Mouse (Mus musculus) stomach, postnatal 0 days (tissue): ENCODE results near the gene Tmc6. TPM values are rescaled to one million over a fixed set of nuclear protein-coding genes. Genes with fewer than 3 reads are reported as not detected.
A peak's percentile ranks its signal among the peaks of the same experiment; 100 is the strongest.

Experiments used
- ATAC-seq: fragments of 200-750 bp; cut with Nextera tagmentation; 2 replicates; pipeline ENCODE4 v1.8.0; 2017; ENCODE audit not compliant: low FRiP score, low TSS enrichment
- DNase-seq: peaks from one replicate; pipeline ENCODE4 v3.0.0-alpha.2; 2016; ENCODE audit warnings: low spot score
- H3K27ac ChIP-seq: fragments of 300-500 bp; sonication (generic); replicated peaks from 2 replicates; pipeline ENCODE4 v1.5.1; 2014; ENCODE audit warnings: mild to moderate bottlenecking, control low read depth
- H3K27me3 ChIP-seq: fragments of 300-500 bp; sonication (generic); 2 replicates; pipeline ENCODE4 v1.6.1; 2014; ENCODE audit warnings: low read length; ENCODE audit not compliant: control insufficient read depth, insufficient read depth
- H3K36me3 ChIP-seq: fragments of 300-500 bp; sonication (generic); 2 replicates; pipeline ENCODE4 v1.6.1; 2014; ENCODE audit warnings: low read length, mixed read lengths; ENCODE audit not compliant: control insufficient read depth, insufficient read depth
- H3K4me1 ChIP-seq: fragments of 300-500 bp; sonication (generic); replicated peaks from 2 replicates; pipeline ENCODE4 v1.6.1; 2014; ENCODE audit warnings: antibody characterized with exemption; ENCODE audit not compliant: control insufficient read depth, insufficient read depth
- H3K4me2 ChIP-seq: fragments of 300-500 bp; sonication (generic); replicated peaks from 2 replicates; pipeline ENCODE4 v1.6.1; 2014; ENCODE audit warnings: low read depth, mild to moderate bottlenecking, control low read depth, moderate library complexity
- H3K4me3 ChIP-seq: fragments of 300-500 bp; sonication (generic); 2 replicates; pipeline ENCODE4 v1.5.1; 2014; ENCODE audit warnings: low read depth, low read length, control low read depth
- H3K9ac ChIP-seq: fragments of 300-500 bp; sonication (generic); 2 replicates; pipeline ENCODE4 v1.6.1; 2014; ENCODE audit warnings: mild to moderate bottlenecking, low read length, control low read depth, mixed read lengths
- H3K9me3 ChIP-seq: fragments of 300-500 bp; sonication (generic); 2 replicates; pipeline ENCODE4 v1.6.1; 2016; ENCODE audit warnings: low read length; ENCODE audit not compliant: control insufficient read depth
- CTCF ChIP-seq: IDR thresholded peaks from 2 replicates; pipeline ENCODE4 v1.5.1; 2016; ENCODE audit warnings: antibody characterized with exemption, low read depth, mild to moderate bottlenecking, moderate library complexity
- EP300 ChIP-seq: optimal IDR thresholded peaks from 2 replicates; pipeline ENCODE3; 2016; ENCODE audit warnings: antibody characterized with exemption
- WGBS: fragments of 180-500 bp; shearing (Covaris S2); extraction: QIAGEN DNeasy Blood & Tissue Kit; methylation state at CpG from one replicate; pipeline ENCODE4 v1.1.7; 2014; 5-methylcytosine and 5-hydroxymethylcytosine counted together
- polyA plus RNA-seq: library from polyadenylated mRNA; unstranded; fragments of >200 nt; fragmentation: Nextera tagmentation; extraction: Ambion mirVana; gene quantifications from 2 replicates; pipeline ENCODE4 v1.2.1, GENCODE M21; 2015

Gene Tmc6
- polyA plus RNA-seq, 1 experiment from 2014 or later = 21.0 TPM

DNA sequence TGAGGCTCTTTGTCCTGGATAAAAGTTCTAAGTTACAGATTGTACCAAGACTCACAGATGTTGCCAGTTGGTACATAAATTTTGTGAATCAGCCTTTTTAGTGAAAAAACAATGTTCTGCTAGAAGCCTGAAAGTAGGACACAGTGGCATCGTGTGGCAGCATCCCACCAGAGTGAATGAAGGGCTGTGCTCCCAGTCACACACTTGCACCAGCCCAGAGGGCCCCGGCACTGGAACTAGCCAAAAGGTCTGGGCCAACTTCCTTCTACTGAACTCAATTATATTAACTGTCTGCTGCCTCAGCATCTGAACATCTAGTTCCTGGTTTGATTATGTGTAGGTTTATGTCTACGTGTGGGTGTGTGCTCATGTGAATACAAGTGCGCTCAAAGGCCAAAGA lies 55.0 kb downstream of the Tmc6 start:
- Histone ChIP-seq H3K27me3 (no peaks in the 10 kb centered on the region), H3K27ac (no peak overlapping the region), H3K4me3 (no peak overlapping the region), H3K4me2 (no peak overlapping the region), H3K9me3 (no peaks in the 10 kb centered on the region), H3K9ac (no peak overlapping the region), H3K36me3 (peaks cover 2% of the 10 kb centered on the region; the same call in 1 of the 2 replicates), H3K4me1 (0 out of 2 replicates have a peak, but pooled peaks cover 3% of the 10 kb centered on the region)
- no peak for TF ChIP-seq EP300
- no peak for TF ChIP-seq CTCF
- DNase-seq (no peak), ATAC-seq (0 out of 2 replicates have a peak, but pooled peaks have one; percentile 22)
- 81% methylated on average over 4 of the region's 4 CpGs for WGBS

DNA sequence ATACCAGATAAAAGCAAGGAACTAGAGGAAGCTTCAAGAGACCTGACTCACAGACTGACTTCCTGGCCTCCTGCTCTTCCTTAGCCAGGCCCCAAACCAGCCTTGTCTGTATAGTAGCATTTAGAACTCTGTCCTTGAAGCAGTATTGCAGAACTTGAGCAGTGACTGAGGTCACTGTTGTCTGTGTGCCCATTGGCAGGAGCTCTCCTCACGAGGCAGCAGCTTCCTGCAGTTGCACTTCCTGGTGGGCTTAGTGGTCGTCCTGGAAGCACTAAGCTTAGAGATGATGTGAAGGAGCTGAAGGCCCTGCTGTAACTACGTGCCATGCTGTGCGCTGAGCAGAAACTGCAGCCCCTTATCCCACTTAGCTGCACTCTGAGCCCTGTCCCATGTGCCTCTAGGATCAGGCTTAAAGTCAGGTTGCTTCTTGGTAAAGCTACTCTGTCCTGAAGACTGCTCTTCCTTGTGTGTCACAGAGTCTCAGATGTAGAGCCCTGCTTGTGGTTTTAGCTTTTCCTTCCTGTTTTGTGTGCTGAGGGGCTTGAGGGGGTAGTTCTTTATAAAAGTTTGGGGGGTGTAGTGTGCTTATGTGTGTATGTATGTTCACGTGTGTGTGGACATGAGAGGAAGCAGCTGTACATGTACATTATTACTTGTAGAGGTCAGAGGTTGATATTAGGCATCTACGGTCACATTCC lies 57.2 kb downstream of the Tmc6 start:
- Histone ChIP-seq H3K9me3 (no peaks in the 10 kb centered on the region), H3K4me3 (no peak overlapping the region), H3K27me3 (no peaks in the 10 kb centered on the region), H3K9ac (no peak overlapping the region), H3K36me3 (peaks cover 13% of the 10 kb centered on the region), H3K27ac (no peak overlapping the region), H3K4me1 (no peaks in the 10 kb centered on the region), H3K4me2 (no peak overlapping the region)
- DNase-seq (no peak), ATAC-seq (no peak)
- WGBS = 82% methylated on average over 6 of the region's 6 CpGs
- no peak for TF ChIP-seq CTCF
- no peak for TF ChIP-seq EP300

DNA sequence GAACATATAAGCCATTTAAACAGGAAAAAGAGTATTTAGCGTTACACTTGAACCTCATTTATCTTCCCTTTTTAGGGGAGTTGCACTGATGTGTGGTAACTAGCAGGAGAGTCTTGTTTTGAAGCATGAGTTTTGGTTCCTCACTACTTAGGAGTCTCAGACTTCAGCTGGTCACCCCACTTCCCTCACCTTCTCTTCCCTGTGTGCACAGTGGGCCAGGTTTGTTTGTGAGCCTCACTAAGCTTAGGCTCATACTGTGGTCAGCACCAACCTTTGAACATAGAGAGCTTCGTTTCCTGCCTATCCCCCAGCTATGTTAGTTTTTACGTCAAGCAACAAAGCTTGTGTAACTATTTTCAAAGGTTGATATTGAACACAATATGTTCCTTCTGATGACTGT lies 63.2 kb downstream of the Tmc6 start:
- H3K4me2 ChIP-seq = no peak overlapping the region
- no peaks in the 10 kb centered on the region for H3K4me1 ChIP-seq
- 77% methylated on average over 3 of the region's 3 CpGs for WGBS
- TF ChIP-seq CTCF = no peak
- TF ChIP-seq EP300 = no peak
- H3K9me3 ChIP-seq = no peaks in the 10 kb centered on the region
- H3K36me3 ChIP-seq = peaks cover 21% of the 10 kb centered on the region
- DNase-seq (no peak), ATAC-seq (no peak)
- no peak overlapping the region for H3K27ac ChIP-seq
- H3K27me3 ChIP-seq = no peaks in the 10 kb centered on the region
- no peak overlapping the region for H3K4me3 ChIP-seq
- H3K9ac ChIP-seq = no peak overlapping the region

Other genes starting within 250 kb of the Tmc6 start
- gene Tnrc6c, start 127.9 kb downstream of the Tmc6 start, polyA plus RNA-seq = 6.0 and 6.1 TPM in 2 replicates
- 8.9 and 10.0 TPM in 2 replicates for gene Tmc8, start 122 bp downstream of the Tmc6 start, polyA plus RNA-seq
- gene 6030468B19Rik, start 15.5 kb upstream of the Tmc6 start, polyA plus RNA-seq = 0.12 TPM in 1 of 2 replicates, not detected in the other
- gene Gm20708, start 27.5 kb upstream of the Tmc6 start, polyA plus RNA-seq = 0.18 and 0.24 TPM in 2 replicates
- gene Syngr2, start 27.5 kb upstream of the Tmc6 start, polyA plus RNA-seq = 165 and 183 TPM in 2 replicates
- 5.7 and 7.7 TPM in 2 replicates for gene Afmid, start 43.7 kb upstream of the Tmc6 start, polyA plus RNA-seq
- 47.1 and 58.0 TPM in 2 replicates for gene Tk1, start 43.9 kb upstream of the Tmc6 start, polyA plus RNA-seq
- gene Birc5, start 67.1 kb upstream of the Tmc6 start, polyA plus RNA-seq = 67.0 and 91.7 TPM in 2 replicates
- gene Tmem235, start 78.6 kb upstream of the Tmc6 start, polyA plus RNA-seq = not detected in 2 replicates
- 5.7 and 6.5 TPM in 2 replicates for gene Tha1, start 91.3 kb upstream of the Tmc6 start, polyA plus RNA-seq
- gene Socs3, start 187.8 kb upstream of the Tmc6 start, polyA plus RNA-seq = 13.5 and 15.7 TPM in 2 replicates
- 28.7 and 29.4 TPM in 2 replicates for gene Pgs1, start 204.1 kb upstream of the Tmc6 start, polyA plus RNA-seq